Mouse (Mus musculus): Measurements from ENCODE around the gene Ptprd. TPM values are rescaled to one million over a fixed set of nuclear protein-coding genes. Genes with fewer than 3 reads are reported as not detected.

Ptprd gene
- polyA plus RNA-seq, 1 experiment from 2014 or later: 21.0 TPM

GRCm38 (mm10) chr4:77241852-77242455 is 969.8 kb downstream of the Ptprd start:
- DNase-seq (ENCODE audit: low spot score): no peak
- no peak overlapping the region for H3K9ac ChIP-seq (ENCODE audit: low read length)
- no peaks in the 10 kb centered on the region for H3K36me3 ChIP-seq (ENCODE audit: control insufficient read depth, insufficient read depth, low read length)
- H3K4me2 ChIP-seq (ENCODE audit: low read depth, severe bottlenecking): no peak overlapping the region
- H3K27ac ChIP-seq (replicated peaks; ENCODE audit: low read depth, low read length): no peak overlapping the region
- no peaks in the 10 kb centered on the region for H3K4me1 ChIP-seq (ENCODE audit: control insufficient read depth, insufficient read depth, low read length)
- no peaks in the 10 kb centered on the region for H3K9me3 ChIP-seq (ENCODE audit: control insufficient read depth, low read length)
- ATAC-seq (ENCODE audit: insufficient number of reproducible peaks, low FRiP score, low TSS enrichment, low read depth): no peak
- H3K27me3 ChIP-seq (ENCODE audit: control insufficient read depth, insufficient read depth, low read length): no peaks in the 10 kb centered on the region
- WGBS: 79% methylated on average over 6 of the region's 6 CpGs
- H3K4me3 ChIP-seq (ENCODE audit: low read depth, low read length): no peak overlapping the region

- no peak overlapping the region for H3K9ac ChIP-seq (ENCODE audit: low read length)
- no peak overlapping the region for H3K4me2 ChIP-seq (ENCODE audit: low read depth, severe bottlenecking)
- 74% methylated on average over 1 of the region's 1 CpGs for WGBS
- ATAC-seq (ENCODE audit: insufficient number of reproducible peaks, low FRiP score, low TSS enrichment, low read depth) (no peak), DNase-seq (ENCODE audit: low spot score) (no peak)
- H3K36me3 ChIP-seq (ENCODE audit: control insufficient read depth, insufficient read depth, low read length): no peaks in the 10 kb centered on the region
- H3K9me3 ChIP-seq (ENCODE audit: control insufficient read depth, low read length): no peaks in the 10 kb centered on the region
- no peak overlapping the region for H3K4me3 ChIP-seq (ENCODE audit: low read depth, low read length)
- H3K4me1 ChIP-seq (ENCODE audit: control insufficient read depth, insufficient read depth, low read length): no peaks in the 10 kb centered on the region
- no peaks in the 10 kb centered on the region for H3K27me3 ChIP-seq (ENCODE audit: control insufficient read depth, insufficient read depth, low read length)
- no peak overlapping the region for H3K27ac ChIP-seq (replicated peaks; ENCODE audit: low read depth, low read length)
Measured at GRCm38 (mm10) chr4:77238144-77238543, 973.6 kb downstream of the Ptprd start.

- H3K4me3 ChIP-seq (ENCODE audit: low read depth, low read length): no peak overlapping the region
- no peak overlapping the region for H3K4me2 ChIP-seq (ENCODE audit: low read depth, severe bottlenecking)
- no peak overlapping the region for H3K27ac ChIP-seq (replicated peaks; ENCODE audit: low read depth, low read length)
- H3K9me3 ChIP-seq (ENCODE audit: control insufficient read depth, low read length): no peaks in the 10 kb centered on the region
- H3K36me3 ChIP-seq (ENCODE audit: control insufficient read depth, insufficient read depth, low read length): no peaks in the 10 kb centered on the region
- H3K9ac ChIP-seq (ENCODE audit: low read length): no peak overlapping the region
- H3K4me1 ChIP-seq (ENCODE audit: control insufficient read depth, insufficient read depth, low read length): no peaks in the 10 kb centered on the region
- WGBS: 79% methylated on average over 2 of the region's 2 CpGs
- H3K27me3 ChIP-seq (ENCODE audit: control insufficient read depth, insufficient read depth, low read length): no peaks in the 10 kb centered on the region
- DNase-seq (ENCODE audit: low spot score): no peak
- ATAC-seq (ENCODE audit: insufficient number of reproducible peaks, low FRiP score, low TSS enrichment, low read depth): no peak
Measured at GRCm38 (mm10) chr4:77233243-77233642, 978.5 kb downstream of the Ptprd start.

- Histone ChIP-seq H3K27ac (replicated peaks; ENCODE audit: low read depth, low read length) (no peak overlapping the region), H3K9me3 (ENCODE audit: control insufficient read depth, low read length) (no peaks in the 10 kb centered on the region), H3K4me2 (ENCODE audit: low read depth, severe bottlenecking) (no peak overlapping the region), H3K36me3 (ENCODE audit: control insufficient read depth, insufficient read depth, low read length) (no peaks in the 10 kb centered on the region), H3K9ac (ENCODE audit: low read length) (no peak overlapping the region), H3K4me1 (ENCODE audit: control insufficient read depth, insufficient read depth, low read length) (no peaks in the 10 kb centered on the region), H3K4me3 (ENCODE audit: low read depth, low read length) (no peak overlapping the region), H3K27me3 (ENCODE audit: control insufficient read depth, insufficient read depth, low read length) (no peaks in the 10 kb centered on the region)
- no peak for DNase-seq (ENCODE audit: low spot score)
- no peak for ATAC-seq (ENCODE audit: insufficient number of reproducible peaks, low FRiP score, low TSS enrichment, low read depth)
- WGBS: 93% methylated on average over 8 of the region's 8 CpGs
Measured at GRCm38 (mm10) chr4:77168866-77169265, 1042.9 kb downstream of the Ptprd start.

- no peak for DNase-seq (ENCODE audit: low spot score)
- no peaks in the 10 kb centered on the region for H3K9me3 ChIP-seq (ENCODE audit: control insufficient read depth, low read length)
- H3K9ac ChIP-seq (ENCODE audit: low read length): no peak overlapping the region
- no peak overlapping the region for H3K4me3 ChIP-seq (ENCODE audit: low read depth, low read length)
- no peak overlapping the region for H3K27ac ChIP-seq (replicated peaks; ENCODE audit: low read depth, low read length)
- no peaks in the 10 kb centered on the region for H3K36me3 ChIP-seq (ENCODE audit: control insufficient read depth, insufficient read depth, low read length)
- H3K4me2 ChIP-seq (ENCODE audit: low read depth, severe bottlenecking): no peak overlapping the region
- WGBS: 87% methylated on average over 3 of the region's 3 CpGs
- ATAC-seq (ENCODE audit: insufficient number of reproducible peaks, low FRiP score, low TSS enrichment, low read depth): no peak
- no peaks in the 10 kb centered on the region for H3K4me1 ChIP-seq (ENCODE audit: control insufficient read depth, insufficient read depth, low read length)
- H3K27me3 ChIP-seq (ENCODE audit: control insufficient read depth, insufficient read depth, low read length): no peaks in the 10 kb centered on the region
Measured at GRCm38 (mm10) chr4:77157601-77158000, 1054.2 kb downstream of the Ptprd start.

GRCm38 (mm10) chr4:77155561-77155960 is 1056.2 kb downstream of the Ptprd start:
- no peaks in the 10 kb centered on the region for H3K4me1 ChIP-seq (ENCODE audit: control insufficient read depth, insufficient read depth, low read length)
- H3K9ac ChIP-seq (ENCODE audit: low read length): no peak overlapping the region
- H3K36me3 ChIP-seq (ENCODE audit: control insufficient read depth, insufficient read depth, low read length): no peaks in the 10 kb centered on the region
- no peaks in the 10 kb centered on the region for H3K27me3 ChIP-seq (ENCODE audit: control insufficient read depth, insufficient read depth, low read length)
- 85% methylated on average over 2 of the region's 2 CpGs for WGBS
- DNase-seq (ENCODE audit: low spot score): no peak
- H3K4me2 ChIP-seq (ENCODE audit: low read depth, severe bottlenecking): no peak overlapping the region
- no peak overlapping the region for H3K27ac ChIP-seq (replicated peaks; ENCODE audit: low read depth, low read length)
- no peak overlapping the region for H3K4me3 ChIP-seq (ENCODE audit: low read depth, low read length)
- no peak for ATAC-seq (ENCODE audit: insufficient number of reproducible peaks, low FRiP score, low TSS enrichment, low read depth)
- no peaks in the 10 kb centered on the region for H3K9me3 ChIP-seq (ENCODE audit: control insufficient read depth, low read length)

- Histone ChIP-seq H3K4me2 (ENCODE audit: low read depth, severe bottlenecking) (no peak overlapping the region), H3K4me3 (ENCODE audit: low read depth, low read length) (no peak overlapping the region), H3K27me3 (ENCODE audit: control insufficient read depth, insufficient read depth, low read length) (no peaks in the 10 kb centered on the region), H3K36me3 (ENCODE audit: control insufficient read depth, insufficient read depth, low read length) (no peaks in the 10 kb centered on the region), H3K27ac (replicated peaks; ENCODE audit: low read depth, low read length) (no peak overlapping the region), H3K4me1 (ENCODE audit: control insufficient read depth, insufficient read depth, low read length) (no peaks in the 10 kb centered on the region), H3K9me3 (ENCODE audit: control insufficient read depth, low read length) (no peaks in the 10 kb centered on the region), H3K9ac (ENCODE audit: low read length) (no peak overlapping the region)
- 86% methylated on average over 1 of the region's 1 CpGs for WGBS
- DNase-seq (ENCODE audit: low spot score) (no peak), ATAC-seq (ENCODE audit: insufficient number of reproducible peaks, low FRiP score, low TSS enrichment, low read depth) (no peak)
Measured at GRCm38 (mm10) chr4:77155037-77155436, 1056.7 kb downstream of the Ptprd start.

- no peak overlapping the region for H3K27ac ChIP-seq (replicated peaks; ENCODE audit: low read depth, low read length)
- H3K36me3 ChIP-seq (ENCODE audit: control insufficient read depth, insufficient read depth, low read length): no peaks in the 10 kb centered on the region
Measured at GRCm38 (mm10) chr4:77124852-77125251, 1086.9 kb downstream of the Ptprd start.

GRCm38 (mm10) chr4:77110894-77111293 is 1100.9 kb downstream of the Ptprd start:
- ATAC-seq (ENCODE audit: insufficient number of reproducible peaks, low FRiP score, low TSS enrichment, low read depth): no peak
- Histone ChIP-seq H3K9ac (ENCODE audit: low read length) (no peak overlapping the region), H3K27ac (replicated peaks; ENCODE audit: low read depth, low read length) (no peak overlapping the region), H3K27me3 (ENCODE audit: control insufficient read depth, insufficient read depth, low read length) (no peaks in the 10 kb centered on the region), H3K9me3 (ENCODE audit: control insufficient read depth, low read length) (no peaks in the 10 kb centered on the region), H3K4me3 (ENCODE audit: low read depth, low read length) (no peak overlapping the region), H3K36me3 (ENCODE audit: control insufficient read depth, insufficient read depth, low read length) (no peaks in the 10 kb centered on the region), H3K4me2 (ENCODE audit: low read depth, severe bottlenecking) (no peak overlapping the region), H3K4me1 (ENCODE audit: control insufficient read depth, insufficient read depth, low read length) (no peaks in the 10 kb centered on the region)
- no peak for DNase-seq (ENCODE audit: low spot score)
- WGBS: 83% methylated on average over 1 of the region's 1 CpGs

More at GRCm38 (mm10) chr4:77124852-77125251, 1086.9 kb downstream of the Ptprd start:
- DNase-seq (ENCODE audit: low spot score) (no peak), ATAC-seq (ENCODE audit: insufficient number of reproducible peaks, low FRiP score, low TSS enrichment, low read depth) (no peak)
- Histone ChIP-seq H3K27me3 (ENCODE audit: control insufficient read depth, insufficient read depth, low read length) (no peaks in the 10 kb centered on the region), H3K4me3 (ENCODE audit: low read depth, low read length) (no peak overlapping the region), H3K9me3 (ENCODE audit: control insufficient read depth, low read length) (no peaks in the 10 kb centered on the region), H3K4me1 (ENCODE audit: control insufficient read depth, insufficient read depth, low read length) (no peaks in the 10 kb centered on the region), H3K4me2 (ENCODE audit: low read depth, severe bottlenecking) (no peak overlapping the region), H3K9ac (ENCODE audit: low read length) (no peak overlapping the region)
- WGBS: 88% methylated on average over 2 of the region's 2 CpGs
